Mouse (Mus musculus): ENCODE data around the gene Unc79.

The Unc79 gene

GRCm38 (mm10) chr12:103041401-103041800, 92.7 kb downstream of the Unc79 start:
- DNase-seq (ENCODE audit: low spot score): no peak

GRCm38 (mm10) chr12:103042711-103043110, 94.1 kb downstream of the Unc79 start:
- no peak for DNase-seq (ENCODE audit: low spot score)

GRCm38 (mm10) chr12:103044422-103044821, 95.8 kb downstream of the Unc79 start:
- no peak for DNase-seq (ENCODE audit: low spot score)

DNA sequence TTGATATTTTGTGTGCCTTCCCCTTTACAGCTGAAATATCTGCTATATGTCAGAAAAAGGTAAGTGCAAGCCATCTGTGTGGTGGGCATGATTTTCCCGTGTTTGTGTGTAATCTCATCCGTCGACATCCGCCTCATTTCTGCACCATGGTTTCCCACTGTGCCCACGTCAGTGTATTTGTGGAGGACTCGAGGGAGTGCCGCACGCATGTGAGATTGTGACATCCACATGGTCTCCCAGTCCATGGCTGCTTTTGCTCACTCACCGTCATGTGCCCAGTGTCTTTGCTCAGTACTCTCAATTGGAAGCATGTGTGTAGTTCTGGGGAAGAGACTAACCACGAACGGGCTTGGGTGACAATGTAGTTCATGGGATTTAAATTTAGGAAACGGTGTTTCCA, 101.2 kb downstream of the Unc79 start:
- no peak for DNase-seq (ENCODE audit: low spot score)

DNA sequence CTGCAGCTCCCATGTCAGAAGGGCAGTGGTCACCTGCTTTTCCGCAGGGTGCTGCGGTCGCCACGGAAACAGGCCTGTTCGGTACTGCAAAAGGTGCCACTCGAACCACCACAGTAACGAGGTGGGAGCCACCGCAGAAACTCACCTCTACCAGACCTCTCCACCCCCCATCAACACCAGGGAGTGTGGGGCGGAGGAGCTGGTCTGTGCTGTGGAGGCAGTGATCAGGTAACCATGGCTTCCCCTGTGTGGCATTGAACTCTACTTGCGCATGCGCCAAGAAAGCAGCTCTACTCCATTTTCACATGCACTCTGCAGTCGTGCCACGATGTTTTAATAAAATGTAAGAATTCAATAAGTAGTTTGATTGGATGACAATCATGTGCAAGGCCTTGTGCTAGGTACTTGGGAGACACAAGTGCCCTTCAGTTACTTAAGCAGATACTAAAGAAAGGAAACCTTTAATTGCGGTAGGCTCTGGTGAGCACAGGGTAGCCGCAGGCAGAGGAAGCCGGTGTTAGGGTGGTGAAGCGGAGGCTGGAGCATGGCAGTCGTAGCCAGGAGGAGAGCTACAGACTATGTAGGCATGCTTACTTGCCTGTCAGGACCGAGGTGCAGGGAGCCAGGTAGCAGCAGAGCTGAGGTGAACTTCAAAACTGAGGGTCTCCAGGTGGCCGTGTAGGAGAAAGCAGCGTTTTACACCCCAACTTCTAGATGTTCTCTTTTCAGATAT, 110.8 kb downstream of the Unc79 start:
- DNase-seq (ENCODE audit: low spot score): no peak

DNA sequence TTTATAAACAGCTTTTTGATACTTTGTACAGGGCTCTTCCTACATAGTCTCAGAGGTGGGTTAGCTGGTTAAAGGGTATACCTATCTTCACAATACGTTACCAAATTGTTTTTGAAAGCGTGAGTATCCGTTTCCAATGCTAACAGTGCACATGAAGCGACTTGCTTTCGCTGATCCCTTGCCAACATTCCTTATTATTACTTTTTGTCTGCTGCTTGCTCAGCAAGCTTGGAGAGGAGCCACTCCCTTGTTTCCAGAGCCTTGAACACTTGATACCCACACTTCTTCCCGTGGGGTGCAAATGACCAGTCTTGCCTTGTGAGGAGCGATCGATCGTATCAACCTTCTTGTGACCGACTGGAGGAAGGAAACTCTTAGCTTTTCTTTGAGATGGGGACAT, 112.1 kb downstream of the Unc79 start:
- DNase-seq (ENCODE audit: low spot score): no peak

DNA sequence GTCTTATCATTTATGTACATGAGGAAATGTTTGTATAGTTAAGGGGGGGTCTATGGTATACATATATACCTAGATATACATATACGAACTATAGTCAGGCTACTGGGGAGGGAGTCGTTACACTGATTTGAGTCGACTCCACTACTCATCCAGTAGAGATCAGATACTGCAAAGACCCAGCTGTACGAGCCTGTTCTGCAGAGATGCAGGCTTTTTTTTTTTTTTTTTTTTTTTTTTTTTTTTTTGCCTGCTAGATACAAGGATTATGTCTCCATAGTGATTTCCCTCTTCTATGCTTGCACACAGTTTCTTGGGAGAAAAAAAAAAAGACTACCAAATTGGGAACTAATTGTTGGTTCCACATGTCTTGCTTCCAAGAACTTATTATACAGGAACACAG, 113.5 kb downstream of the Unc79 start:
- DNase-seq (ENCODE audit: low spot score): no peak

- DNase-seq (ENCODE audit: low spot score): no peak
These were observed 116.3 kb downstream of the Unc79 start for GRCm38 (mm10) chr12:103064944-103065343.

DNA sequence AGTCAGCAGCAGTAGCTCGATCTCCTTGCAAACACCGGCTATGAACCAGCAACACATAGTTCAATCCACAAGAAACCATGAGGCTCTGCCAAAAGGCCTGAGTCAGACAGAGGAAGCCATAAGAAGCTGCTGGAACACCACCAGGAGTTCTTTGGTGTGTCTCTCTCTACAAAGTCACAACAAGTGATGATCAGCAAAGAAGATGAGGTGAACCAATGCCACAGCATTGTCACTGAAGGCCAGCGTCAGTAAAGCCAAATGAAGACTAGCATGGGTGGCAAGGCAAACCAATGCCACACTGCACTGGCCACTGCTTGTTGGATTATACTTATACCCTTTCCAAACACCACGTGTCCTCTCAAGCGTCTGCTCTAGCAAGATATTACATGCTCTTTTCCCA, 119.5 kb downstream of the Unc79 start:
- no peak for DNase-seq (ENCODE audit: low spot score)

DNA sequence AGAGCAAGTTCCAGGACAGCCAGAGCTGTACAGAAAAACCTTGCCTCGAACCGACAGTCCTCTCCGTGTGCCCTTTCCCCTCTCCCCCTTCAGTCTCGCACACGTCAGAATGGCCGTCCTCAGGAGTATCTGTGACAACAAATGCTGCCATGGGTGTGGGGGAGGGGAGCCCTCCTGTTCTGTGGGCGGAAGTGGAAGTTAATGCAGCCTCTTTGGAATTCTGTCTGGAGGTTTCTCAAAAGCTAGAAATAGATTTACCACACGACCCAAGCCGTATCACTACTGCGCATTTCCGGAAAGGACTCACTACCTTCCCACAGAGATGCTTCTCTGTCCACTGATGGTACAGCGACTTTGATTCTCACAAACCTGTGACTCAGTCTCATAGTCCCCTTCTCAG, 120.9 kb downstream of the Unc79 start:
- no peak for DNase-seq (ENCODE audit: low spot score)

DNA sequence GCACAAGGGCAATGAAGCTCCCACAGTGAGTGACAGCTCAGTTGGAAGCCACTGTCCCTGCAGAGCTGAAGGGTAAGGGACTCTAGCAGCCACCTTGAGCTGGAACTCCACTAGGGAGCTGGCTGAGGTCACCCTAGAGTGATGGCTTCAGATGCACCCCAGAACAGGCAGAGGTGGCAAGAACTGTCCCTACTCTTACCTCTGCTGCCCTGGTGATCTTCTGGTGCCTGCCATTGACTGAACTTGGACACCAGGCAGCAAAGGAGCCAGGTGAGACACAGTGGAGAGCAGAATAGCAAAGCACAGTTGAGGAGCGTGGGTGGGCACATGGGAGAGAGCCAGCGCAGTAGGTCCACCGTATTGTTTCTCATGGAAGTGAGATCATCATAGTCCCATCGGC, 125.3 kb downstream of the Unc79 start:
- DNase-seq (ENCODE audit: low spot score): no peak

- no peak for DNase-seq (ENCODE audit: low spot score)
These were observed 130.1 kb downstream of the Unc79 start for GRCm38 (mm10) chr12:103078751-103079150.

GRCm38 (mm10) chr12:103080055-103080454, 131.4 kb downstream of the Unc79 start:
- DNase-seq (ENCODE audit: low spot score): no peak

DNA sequence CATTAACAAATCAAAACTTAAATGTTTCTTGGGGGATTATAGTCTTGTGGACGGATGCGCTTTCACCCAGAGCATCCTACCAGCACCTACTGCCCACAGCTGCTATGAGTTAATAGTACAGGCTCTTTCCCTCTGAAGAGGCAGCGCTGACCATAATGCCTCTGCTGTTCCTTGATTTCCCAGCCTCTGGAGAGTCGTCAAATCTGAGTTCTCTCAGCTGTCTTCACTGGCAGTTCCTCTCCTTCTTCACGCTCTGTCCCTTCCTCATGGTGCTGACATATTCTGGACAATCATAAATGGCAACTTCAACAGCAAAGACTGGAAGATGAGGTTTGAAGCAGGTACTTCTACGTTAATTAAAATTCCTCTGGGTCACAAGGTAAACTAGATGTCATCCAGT, 143.2 kb downstream of the Unc79 start:
- DNase-seq (ENCODE audit: low spot score): no peak

DNA sequence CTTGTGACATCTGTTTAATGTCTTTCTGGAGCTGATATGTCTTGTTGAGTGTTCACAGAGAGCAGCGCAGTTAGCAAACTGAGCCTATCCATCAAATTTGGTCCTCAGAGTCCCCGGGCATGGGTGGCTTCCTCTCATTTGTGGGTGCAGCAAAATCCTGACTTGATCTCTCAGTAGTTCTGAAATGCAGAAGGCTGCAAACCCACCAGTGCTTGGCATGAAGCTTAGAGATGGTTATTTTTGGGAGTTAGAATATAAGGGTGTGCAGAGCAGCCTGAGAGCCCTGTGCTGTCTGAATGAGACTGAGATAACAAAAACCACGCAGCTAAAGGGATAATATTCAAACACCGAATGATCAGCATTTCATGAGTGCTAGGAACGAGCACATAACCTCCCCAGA, 146.5 kb downstream of the Unc79 start:
- DNase-seq (ENCODE audit: low spot score): no peak

DNA sequence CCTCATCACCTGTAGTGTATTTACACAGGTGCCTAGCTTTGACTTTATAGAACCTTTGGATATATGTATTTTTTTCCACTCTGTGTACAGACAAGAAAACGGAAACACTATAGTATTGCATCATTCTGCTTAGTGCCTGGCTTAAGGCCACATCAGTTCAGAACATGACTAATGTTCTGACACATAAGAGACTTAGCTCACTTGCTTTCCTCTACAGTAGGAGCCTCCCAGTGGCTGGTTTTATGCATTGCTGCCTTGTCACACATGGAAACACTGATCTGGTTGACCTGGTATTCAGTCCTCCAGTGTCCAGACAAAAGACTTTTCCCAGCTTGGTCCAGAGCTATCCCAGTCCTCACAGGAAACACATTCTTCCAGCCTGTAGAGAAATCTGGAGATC, 150.5 kb downstream of the Unc79 start:
- DNase-seq (ENCODE audit: low spot score): no peak

DNA sequence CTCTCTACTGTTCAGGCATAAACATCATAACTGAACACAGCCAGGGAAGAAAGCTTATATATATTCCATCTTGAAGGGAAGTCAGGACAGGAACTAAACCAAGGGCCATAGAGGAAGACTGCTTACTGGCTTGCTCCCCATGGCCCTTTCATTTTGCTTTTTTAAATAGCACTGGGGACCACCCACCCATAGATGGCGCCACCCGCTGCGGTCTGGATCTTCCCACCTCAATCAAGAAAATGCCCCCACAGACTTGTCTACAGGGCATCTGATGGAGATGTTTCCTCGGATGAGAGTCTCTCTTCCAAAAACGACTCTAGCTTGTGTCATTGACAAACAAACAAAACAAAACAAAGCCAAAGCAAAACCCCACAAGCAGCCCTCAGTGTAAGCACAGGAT, 151.4 kb downstream of the Unc79 start:
- DNase-seq (ENCODE audit: low spot score): no peak

- no peak for DNase-seq (ENCODE audit: low spot score)
These were observed 154.4 kb downstream of the Unc79 start for GRCm38 (mm10) chr12:103103041-103103440.

GRCm38 (mm10) chr12:103103601-103104000, 154.9 kb downstream of the Unc79 start:
- DNase-seq (ENCODE audit: low spot score): no peak

DNA sequence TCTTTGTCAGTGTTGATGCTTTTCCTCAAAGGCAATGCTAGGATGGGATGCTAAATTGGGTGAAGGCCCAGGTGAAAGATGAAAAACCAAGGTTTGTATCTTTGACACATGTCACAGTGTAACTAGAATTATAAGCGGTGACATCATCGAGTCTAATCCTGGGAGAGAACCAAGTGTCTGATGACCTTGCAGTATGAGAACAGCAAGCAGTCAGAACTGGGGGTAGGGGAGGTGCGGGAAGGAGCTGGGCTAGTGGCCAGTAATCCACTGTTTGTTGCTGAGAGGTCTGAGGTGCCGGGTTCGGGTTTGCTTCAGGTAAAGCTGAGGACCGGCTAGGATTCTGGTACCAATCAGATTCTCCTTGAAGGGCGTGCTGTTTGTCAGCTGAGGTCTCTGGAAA, 160.6 kb downstream of the Unc79 start:
- DNase-seq (ENCODE audit: low spot score): no peak

DNA sequence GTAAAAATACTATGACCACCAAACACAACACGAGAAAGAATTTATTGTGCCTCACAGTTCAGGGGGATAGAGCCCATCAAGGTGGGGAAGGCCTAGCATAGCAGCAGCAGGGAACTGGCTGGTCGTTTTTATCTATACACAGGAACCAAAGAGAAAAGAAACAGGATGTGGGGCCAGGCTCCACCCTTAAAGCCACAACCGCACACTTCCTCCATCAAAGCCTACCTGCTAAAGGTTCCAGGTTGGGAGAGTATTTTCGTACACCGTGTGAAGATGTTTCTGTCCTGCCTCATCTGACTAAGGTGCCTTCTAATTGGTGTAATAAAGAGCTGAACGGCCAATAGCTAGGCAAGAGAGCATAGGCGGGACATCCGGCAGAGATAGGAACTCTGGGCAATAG, 168.0 kb downstream of the Unc79 start:
- no peak for DNase-seq (ENCODE audit: low spot score)

- DNase-seq (ENCODE audit: low spot score): no peak
These were observed 169.0 kb downstream of the Unc79 start for GRCm38 (mm10) chr12:103117517-103118193.

- no peak for DNase-seq (ENCODE audit: low spot score)
These were observed 173.3 kb downstream of the Unc79 start for GRCm38 (mm10) chr12:103121928-103122327.

- no peak for DNase-seq (ENCODE audit: low spot score)
These were observed 175.2 kb downstream of the Unc79 start for GRCm38 (mm10) chr12:103123861-103124260.

Data from ovary, postnatal 36 days (tissue).